Mouse (Mus musculus): ENCODE data around the gene 2310007B03Rik.

The 2310007B03Rik gene

GRCm38 (mm10) chr1:93101571-93102061 lies 59.1 kb downstream of the 2310007B03Rik start, which contains the start of gene Kif1a:
Gene Kif1a (minus strand): TSS chr1:93101951.
- no peak for DNase-seq (ENCODE audit: low spot score)

Data from spleen, adult 12 weeks (tissue).